Mouse (Mus musculus) ES-Bruce4 (cell line): ENCODE data around the gene Zc2hc1b. TPM values are rescaled to one million over a fixed set of nuclear protein-coding genes. Genes with fewer than 3 reads are reported as not detected.

Source experiments
- H3K27ac ChIP-seq: 2 replicates; pipeline ENCODE4 v1.5.1; 2012; ENCODE audit warnings: low read length, inconsistent platforms; ENCODE audit not compliant: insufficient read depth
- H3K27me3 ChIP-seq: 2 replicates; pipeline ENCODE4 v1.6.1; 2012; ENCODE audit warnings: mild to moderate bottlenecking, low read length, inconsistent platforms; ENCODE audit not compliant: control insufficient read depth, poor library complexity, insufficient read depth, severe bottlenecking
- H3K36me3 ChIP-seq: 2 replicates; pipeline ENCODE4 v1.6.1; 2012; ENCODE audit warnings: inconsistent platforms, mild to moderate bottlenecking, low read length, moderate library complexity; ENCODE audit not compliant: control insufficient read depth, poor library complexity, insufficient read depth, severe bottlenecking
- H3K4me1 ChIP-seq: one replicate; pipeline ENCODE4 v1.8.1; 2011; ENCODE audit warnings: low read length; ENCODE audit not compliant: control insufficient read depth, insufficient read depth
- H3K4me3 ChIP-seq: 2 replicates; pipeline ENCODE4 v1.5.1; 2011; ENCODE audit warnings: low read depth, mild to moderate bottlenecking, low read length
- H3K9ac ChIP-seq: 2 replicates; pipeline ENCODE4 v1.6.1; 2012; ENCODE audit warnings: low read depth, mild to moderate bottlenecking, inconsistent platforms; ENCODE audit not compliant: poor library complexity, severe bottlenecking
- H3K9me3 ChIP-seq: replicated peaks from 2 replicates; pipeline ENCODE4 v1.6.1; 2012; ENCODE audit warnings: mild to moderate bottlenecking, low read length, inconsistent platforms; ENCODE audit not compliant: control insufficient read depth, poor library complexity, insufficient read depth, severe bottlenecking
- CTCF ChIP-seq: IDR thresholded peaks from one replicate; pipeline ENCODE4 v1.8.1; 2011; ENCODE audit warnings: low read depth, low read length
- EP300 ChIP-seq: IDR thresholded peaks from 2 replicates; pipeline ENCODE4 v1.6.1; 2011; ENCODE audit warnings: low read depth, low read length; ENCODE audit not compliant: insufficient read depth
- POLR2A ChIP-seq: IDR thresholded peaks from one replicate; pipeline ENCODE4 v1.8.1; 2011; ENCODE audit warnings: low read length; ENCODE audit not compliant: insufficient read depth
- polyA plus RNA-seq: library from polyadenylated mRNA; stranded (reverse); fragments of >200 nt; gene quantifications from 2 replicates; pipeline ENCODE4 v1.2.4, GENCODE M21; 2011; ENCODE audit warnings: low read depth; ENCODE audit not compliant: missing spikeins, insufficient read depth, insufficient read length

The Zc2hc1b gene
- polyA plus RNA-seq, 1 experiment: not detected

GRCm38 (mm10) chr10:13140434-13140833 lies 37.4 kb downstream of the Zc2hc1b start:
- Histone ChIP-seq H3K9me3 (no peaks in the 10 kb centered on the region), H3K4me3 (no peak overlapping the region), H3K9ac (no peak overlapping the region), H3K4me1 (no peaks in the 10 kb centered on the region), H3K36me3 (no peaks in the 10 kb centered on the region), H3K27me3 (no peaks in the 10 kb centered on the region; the same call in 1 of the 2 replicates), H3K27ac (no peak overlapping the region)
- no peak for TF ChIP-seq POLR2A

- no peak overlapping the region for H3K27ac ChIP-seq
- H3K9me3 ChIP-seq: no peaks in the 10 kb centered on the region
- no peak overlapping the region for H3K9ac ChIP-seq
- H3K36me3 ChIP-seq: no peaks in the 10 kb centered on the region
- no peaks in the 10 kb centered on the region for H3K4me1 ChIP-seq
- H3K4me3 ChIP-seq: no peak overlapping the region
- H3K27me3 ChIP-seq: no peaks in the 10 kb centered on the region; the same call in 1 of the 2 replicates
- TF ChIP-seq EP300 (no peak), CTCF (no peak), POLR2A (no peak)
Observed at GRCm38 (mm10) chr10:13137906-13138305, 39.9 kb downstream of the Zc2hc1b start.

- H3K27me3 ChIP-seq: no peaks in the 10 kb centered on the region; the same call in 1 of the 2 replicates
- H3K9ac ChIP-seq: no peak overlapping the region
- TF ChIP-seq CTCF: no peak
- no peak for TF ChIP-seq POLR2A
- TF ChIP-seq EP300: no peak
- no peaks in the 10 kb centered on the region for H3K4me1 ChIP-seq
- H3K4me3 ChIP-seq: no peak overlapping the region
- no peaks in the 10 kb centered on the region for H3K9me3 ChIP-seq
- no peak overlapping the region for H3K27ac ChIP-seq
- no peaks in the 10 kb centered on the region for H3K36me3 ChIP-seq
Observed at GRCm38 (mm10) chr10:13135751-13136150, 42.1 kb downstream of the Zc2hc1b start.

GRCm38 (mm10) chr10:13135276-13135675 lies 42.5 kb downstream of the Zc2hc1b start:
- H3K27ac ChIP-seq: no peak overlapping the region
- no peaks in the 10 kb centered on the region for H3K36me3 ChIP-seq
- H3K4me1 ChIP-seq: no peaks in the 10 kb centered on the region
- H3K9me3 ChIP-seq: no peaks in the 10 kb centered on the region
- no peaks in the 10 kb centered on the region; the same call in 1 of the 2 replicates for H3K27me3 ChIP-seq
- no peak for TF ChIP-seq CTCF
- TF ChIP-seq POLR2A: no peak
- TF ChIP-seq EP300: no peak
- H3K4me3 ChIP-seq: no peak overlapping the region
- no peak overlapping the region for H3K9ac ChIP-seq

GRCm38 (mm10) chr10:13133850-13134249 lies 44.0 kb downstream of the Zc2hc1b start:
- H3K4me3 ChIP-seq: no peak overlapping the region
- TF ChIP-seq CTCF: no peak
- no peak for TF ChIP-seq EP300
- no peak for TF ChIP-seq POLR2A
- no peak overlapping the region for H3K9ac ChIP-seq
- no peaks in the 10 kb centered on the region for H3K4me1 ChIP-seq
- H3K27me3 ChIP-seq: no peaks in the 10 kb centered on the region
- H3K36me3 ChIP-seq: no peaks in the 10 kb centered on the region
- H3K9me3 ChIP-seq: no peaks in the 10 kb centered on the region
- no peak overlapping the region for H3K27ac ChIP-seq

GRCm38 (mm10) chr10:13127946-13128345 lies 49.9 kb downstream of the Zc2hc1b start:
- no peak overlapping the region for H3K4me3 ChIP-seq
- H3K36me3 ChIP-seq: no peaks in the 10 kb centered on the region
- H3K27me3 ChIP-seq: peaks cover 2% of the 10 kb centered on the region; the same call in 1 of the 2 replicates
- TF ChIP-seq EP300 (no peak), CTCF (no peak), POLR2A (no peak)
- no peaks in the 10 kb centered on the region for H3K9me3 ChIP-seq
- peaks cover 1% of the 10 kb centered on the region for H3K4me1 ChIP-seq
- no peak overlapping the region for H3K27ac ChIP-seq
- H3K9ac ChIP-seq: no peak overlapping the region
